8 mouse cellular contexts compared by ENCODE assay signal in genomic region chr1:3121288-3121687, GRCm38 (mm10).
DNase-seq lines count a peak whose midpoint lies in the region.

No protein-coding gene starts in this region.

- DNase-seq in adrenal gland, postnatal 14 days, result peak; percentile 6
- no peak for DNase-seq in adrenal gland, adult (ENCODE audit: inconsistent age in 2 of 2, low spot score in 1 of 2)
- DNase-seq in layer of hippocampus, adult 11-12 months (ENCODE audit: low spot score), result peak; percentile 17
- no peak for DNase-seq in layer of hippocampus, adult 9-10 months (ENCODE audit: low spot score)
- DNase-seq in heart, postnatal 10 days, result peak; percentile 78 to 79
- peak; percentile 87 to 88 for DNase-seq in right cerebral cortex, postnatal 10 days (ENCODE audit: low spot score in 2 of 2)
- DNase-seq in yolk sac, embryonic 10.5 days (ENCODE audit: low spot score), result no peak
- DNase-seq in urinary bladder, postnatal 10 days (ENCODE audit: low spot score), result no peak

- intact Hi-C loops in heart, postnatal 10 days (cut with DNase I), result no loop called here

Comparison
In these comparisons a context has a peak if more than half of its experiments do, and no peak if none do; other contexts are left out.
1. DNase-seq: peak in adrenal gland, postnatal 14 days (single experiment), layer of hippocampus, adult 11-12 months (single experiment), heart, postnatal 10 days (2 of 2) and right cerebral cortex, postnatal 10 days (2 of 2); none in adrenal gland, adult (0 of 2), layer of hippocampus, adult 9-10 months (single experiment), yolk sac, embryonic 10.5 days (single experiment) and urinary bladder, postnatal 10 days (single experiment).